Comparison of ENCODE assay signal across 16 mouse cellular contexts in the genomic region with DNA sequence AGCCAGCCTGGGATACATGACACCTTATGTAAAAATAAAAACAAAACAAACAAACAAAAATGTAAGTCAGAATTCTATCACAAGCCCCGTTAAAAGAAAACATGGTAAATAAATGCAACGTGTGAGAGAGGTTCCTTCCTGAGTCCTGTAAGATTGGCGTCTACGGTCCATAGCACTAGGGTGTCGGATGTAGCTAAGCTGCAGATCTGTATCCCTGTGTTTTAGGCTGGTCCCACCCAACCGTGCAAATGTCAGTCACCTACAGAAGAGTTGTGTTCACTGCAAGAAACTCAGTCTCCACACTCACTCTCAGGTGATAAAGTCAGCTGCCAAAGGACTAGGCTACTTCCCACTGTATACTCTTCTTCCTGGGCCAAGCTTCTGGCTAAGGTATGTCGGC.
"Had no signal": no experiment of that assay in that cellular context is flagged by ENCODE, and none has a peak within 500 bp of the region (broad histone marks: within the 10 kb centered on the region; RNA-seq: fewer than 3 reads in every experiment).

No protein-coding gene starts in this region.

- H3K9ac ChIP-seq: neural tube, embryonic 13.5 days; neural tube, embryonic 15.5 days; stomach, embryonic 15.5 days had no signal

- H3K36me3 ChIP-seq: neural tube, embryonic 13.5 days; neural tube, embryonic 15.5 days; stomach, embryonic 15.5 days had no signal

- DNase-seq: retina, postnatal 1 day; right cerebral cortex, adult 18-20 months; right cerebral cortex, postnatal 14 days; right cerebral cortex, postnatal 25 days; right cerebral cortex, postnatal 4 days; spleen, adult 18-20 months; thymus, adult 18-20 months; thymus, adult 2 months; thymus, postnatal 14 days; thymus, postnatal 25 days; thymus, postnatal 36 days; thymus, postnatal 4 days had no signal

- H3K4me1 ChIP-seq: neural tube, embryonic 13.5 days; neural tube, embryonic 15.5 days; stomach, embryonic 15.5 days had no signal

- H3K27me3 ChIP-seq: neural tube, embryonic 13.5 days; neural tube, embryonic 15.5 days; stomach, embryonic 15.5 days had no signal

- H3K4me3 ChIP-seq: neural tube, embryonic 13.5 days; neural tube, embryonic 15.5 days; stomach, embryonic 15.5 days had no signal

- H3K27ac ChIP-seq: neural tube, embryonic 13.5 days; neural tube, embryonic 15.5 days; stomach, embryonic 15.5 days; stomach, postnatal 0 days had no signal

- H3K4me2 ChIP-seq: neural tube, embryonic 13.5 days; neural tube, embryonic 15.5 days; stomach, embryonic 15.5 days had no signal

- H3K9me3 ChIP-seq: neural tube, embryonic 13.5 days; neural tube, embryonic 15.5 days; stomach, embryonic 15.5 days had no signal
